Comparison of ENCODE assay signal across 26 mouse cellular contexts in genomic region chr6:17912825-17913224, GRCm38 (mm10).
A peak's percentile ranks its signal among the peaks of the same experiment; 100 is the strongest.
DNase-seq lines count a peak whose midpoint lies in the region; ATAC-seq and TF ChIP-seq lines count a peak whose summit lies in the region.
"Had no signal": no experiment of that assay in that cellular context is flagged by ENCODE, and none has a peak within 500 bp of the region (broad histone marks: within the 10 kb centered on the region; RNA-seq: fewer than 3 reads in every experiment).

No protein-coding gene starts in this region.

- DNase-seq in left cerebral cortex, adult 2 months (ENCODE audit: extremely low spot score in 1 of 2, low spot score in 2 of 2) = no peak
- no peak for DNase-seq in left cerebral cortex, postnatal 4 days
- DNase-seq in midbrain, embryonic 10.5 days (ENCODE audit: low spot score) = no peak
- DNase-seq in kidney, postnatal 10 days = no peak
- DNase-seq in right cerebral cortex, adult 2 months (ENCODE audit: low spot score in 2 of 2) = no peak
- DNase-seq: adrenal gland, adult 2 months; adrenal gland, postnatal 14 days; cerebellum, adult 11 months; cerebellum, adult 2 months; cerebellum, adult 9-11 months; cerebellum, postnatal 25 days; gastrocnemius, postnatal 10 days; gastrocnemius, postnatal 36 days; heart, postnatal 10 days; heart, postnatal 36 days had no signal

- no peak for ATAC-seq in midbrain, embryonic 16.5 days
- peak; percentile 74 for ATAC-seq in midbrain, embryonic 12.5 days (ENCODE audit: low FRiP score, low read depth)
- ATAC-seq in midbrain, embryonic 13.5 days = peak; percentile 65; the same call in 1 of the 2 replicates
- ATAC-seq: CD4-positive, CD25-positive, alpha-beta regulatory T cell, adult 4 months; forebrain, embryonic 15.5 days had no signal

- WGBS in midbrain, embryonic 10.5 days = 66% methylated on average over 2 of the region's 2 CpGs
- WGBS in midbrain, embryonic 16.5 days = 40% methylated on average over 2 of the region's 2 CpGs
- 49% methylated on average over 2 of the region's 2 CpGs for WGBS in midbrain, embryonic 12.5 days
- 26% methylated on average over 2 of the region's 2 CpGs for WGBS in midbrain, embryonic 13.5 days

- no peak for TF ChIP-seq CTCF in left cerebral cortex, adult 2 months (IDR thresholded peaks at IDR 0.05)

- H3K4me2 ChIP-seq in midbrain, embryonic 16.5 days (ENCODE audit: low read length) = no peak overlapping the region
- H3K4me2 ChIP-seq in midbrain, embryonic 12.5 days (replicated peaks) = no peak overlapping the region
- no peak overlapping the region for H3K4me2 ChIP-seq in midbrain, embryonic 13.5 days (replicated peaks)
- H3K4me2 ChIP-seq: embryonic facial prominence, embryonic 12.5 days; embryonic facial prominence, embryonic 15.5 days; forebrain, embryonic 15.5 days; heart, embryonic 11.5 days; heart, embryonic 15.5 days; hindbrain, embryonic 13.5 days had no signal

- no peaks in the 10 kb centered on the region for H3K9me3 ChIP-seq in midbrain, embryonic 10.5 days (replicated peaks)
- H3K9me3 ChIP-seq in midbrain, embryonic 16.5 days (replicated peaks; ENCODE audit: control insufficient read depth, low read length, poor library complexity, severe bottlenecking) = no peaks in the 10 kb centered on the region
- H3K9me3 ChIP-seq in midbrain, embryonic 12.5 days = no peaks in the 10 kb centered on the region
- H3K9me3 ChIP-seq in midbrain, embryonic 13.5 days = no peaks in the 10 kb centered on the region
- H3K9me3 ChIP-seq: embryonic facial prominence, embryonic 12.5 days; embryonic facial prominence, embryonic 15.5 days; forebrain, embryonic 15.5 days; heart, embryonic 15.5 days; hindbrain, embryonic 10.5 days; hindbrain, embryonic 13.5 days had no signal

- intact Hi-C loops in left cerebral cortex, adult 2 months (cut with DNase I) = loop anchor here (5.0 kb wide), 2 partner anchors 64 to 151 kb away; no protein-coding TSS in a partner anchor
- intact Hi-C loops in left cerebral cortex, postnatal 4 days (cut with DNase I) = no loop called here

- H3K9ac ChIP-seq in midbrain, embryonic 16.5 days (ENCODE audit: low read depth, low read length) = no peak overlapping the region
- H3K9ac ChIP-seq in midbrain, embryonic 12.5 days (replicated peaks) = no peak overlapping the region
- no peak overlapping the region for H3K9ac ChIP-seq in midbrain, embryonic 13.5 days (replicated peaks)
- H3K9ac ChIP-seq: embryonic facial prominence, embryonic 12.5 days; embryonic facial prominence, embryonic 15.5 days; forebrain, embryonic 15.5 days; heart, embryonic 15.5 days; hindbrain, embryonic 13.5 days had no signal

- peaks cover 31% of the 10 kb centered on the region for H3K4me1 ChIP-seq in midbrain, embryonic 10.5 days
- no peaks in the 10 kb centered on the region; the same call in 1 of the 2 replicates for H3K4me1 ChIP-seq in midbrain, embryonic 16.5 days (ENCODE audit: control insufficient read depth, insufficient read depth, low read length)
- peaks cover 10% of the 10 kb centered on the region; the same call in 1 of the 2 replicates for H3K4me1 ChIP-seq in midbrain, embryonic 12.5 days
- peaks cover 20% of the 10 kb centered on the region for H3K4me1 ChIP-seq in midbrain, embryonic 13.5 days (replicated peaks)
- H3K4me1 ChIP-seq: embryonic facial prominence, embryonic 12.5 days; embryonic facial prominence, embryonic 15.5 days; forebrain, embryonic 15.5 days had no signal

- H3K27me3 ChIP-seq in midbrain, embryonic 10.5 days (ENCODE audit: low read depth, poor library complexity, severe bottlenecking) = no peaks in the 10 kb centered on the region
- no peaks in the 10 kb centered on the region for H3K27me3 ChIP-seq in midbrain, embryonic 16.5 days (ENCODE audit: control insufficient read depth, insufficient read depth, low read depth, low read length)
- H3K27me3 ChIP-seq in midbrain, embryonic 12.5 days = no peaks in the 10 kb centered on the region
- no peaks in the 10 kb centered on the region for H3K27me3 ChIP-seq in midbrain, embryonic 13.5 days
- H3K27me3 ChIP-seq: embryonic facial prominence, embryonic 12.5 days; embryonic facial prominence, embryonic 15.5 days; forebrain, embryonic 15.5 days; heart, embryonic 15.5 days; hindbrain, embryonic 13.5 days had no signal

- peaks cover 25% of the 10 kb centered on the region for H3K36me3 ChIP-seq in midbrain, embryonic 10.5 days
- H3K36me3 ChIP-seq in midbrain, embryonic 16.5 days (ENCODE audit: control insufficient read depth, insufficient read depth, low read length) = peaks cover 14% of the 10 kb centered on the region; the same call in 1 of the 2 replicates
- 0 out of 2 replicates have a peak, but pooled peaks cover 11% of the 10 kb centered on the region for H3K36me3 ChIP-seq in midbrain, embryonic 12.5 days
- peaks cover 28% of the 10 kb centered on the region for H3K36me3 ChIP-seq in midbrain, embryonic 13.5 days
- H3K36me3 ChIP-seq: embryonic facial prominence, embryonic 12.5 days; embryonic facial prominence, embryonic 15.5 days had no signal

- peak overlapping the region; percentile 76 for H3K27ac ChIP-seq in left cerebral cortex, adult 2 months
- peak overlapping the region; percentile 80 for H3K27ac ChIP-seq in midbrain, embryonic 10.5 days (replicated peaks)
- no peak overlapping the region; the same call in 1 of the 2 replicates for H3K27ac ChIP-seq in midbrain, embryonic 16.5 days (ENCODE audit: low read length)
- peak overlapping the region; percentile 52 for H3K27ac ChIP-seq in midbrain, embryonic 12.5 days (replicated peaks)
- H3K27ac ChIP-seq in midbrain, embryonic 13.5 days = peak overlapping the region; percentile 25; the same call in 1 of the 2 replicates
- H3K27ac ChIP-seq: embryonic facial prominence, embryonic 12.5 days; embryonic facial prominence, embryonic 15.5 days; forebrain, embryonic 15.5 days; heart, embryonic 15.5 days; hindbrain, embryonic 10.5 days; hindbrain, embryonic 13.5 days had no signal

- no peak overlapping the region for H3K4me3 ChIP-seq in left cerebral cortex, adult 2 months
- H3K4me3 ChIP-seq in midbrain, embryonic 10.5 days = no peak overlapping the region
- no peak overlapping the region for H3K4me3 ChIP-seq in midbrain, embryonic 16.5 days (ENCODE audit: low read depth, low read length)
- H3K4me3 ChIP-seq in midbrain, embryonic 12.5 days = no peak overlapping the region
- no peak overlapping the region for H3K4me3 ChIP-seq in midbrain, embryonic 13.5 days (replicated peaks)
- H3K4me3 ChIP-seq: embryonic facial prominence, embryonic 12.5 days; embryonic facial prominence, embryonic 15.5 days; forebrain, embryonic 15.5 days; heart, embryonic 15.5 days; hindbrain, embryonic 10.5 days; hindbrain, embryonic 13.5 days had no signal
